Mouse (Mus musculus) gastrocnemius, adult 8-10 months (tissue): ENCODE results near the gene Olfr474. TPM values are rescaled to one million over a fixed set of nuclear protein-coding genes. Genes with fewer than 3 reads are reported as not detected.
"Not testable (repeated sequence)": the region's sequence is repeated elsewhere in the genome, so short reads cannot be mapped to it uniquely, and the experiment has no call there.

Experiments
- DNase-seq, 2 experiments: peaks; one replicate each; pipeline ENCODE4 v3.0.0; 2022; ENCODE audit warnings: low spot score in 2 of 2
- total RNA-seq, 4 experiments: library from RNA; stranded (reverse); gene quantifications; 2 replicates each; pipeline ENCODE4 v1.2.4; 2022

Gene Olfr474
- not detected for total RNA-seq

DNA sequence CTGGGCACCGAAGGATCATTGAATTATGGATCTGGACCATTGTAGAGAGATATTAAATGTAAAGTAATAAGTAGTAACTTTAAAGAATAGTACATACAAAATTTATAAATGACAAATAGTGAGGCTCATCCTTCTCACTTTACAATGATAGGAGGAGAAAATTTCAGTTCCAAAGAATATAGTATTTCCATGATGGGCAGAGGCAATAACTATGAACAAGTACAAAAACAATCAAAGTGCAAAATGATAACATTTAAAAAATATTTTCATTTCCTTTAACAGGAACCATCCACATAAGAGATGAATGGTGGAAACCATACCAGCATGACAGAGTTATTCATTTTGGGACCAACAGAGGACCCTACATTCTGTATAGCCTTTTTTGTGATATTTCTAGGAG, at the start of gene Olfr474:
Gene Olfr474 (plus strand): TSS at position 301 of the 400 bp plus-strand sequence.
- DNase-seq, result no peak

DNA sequence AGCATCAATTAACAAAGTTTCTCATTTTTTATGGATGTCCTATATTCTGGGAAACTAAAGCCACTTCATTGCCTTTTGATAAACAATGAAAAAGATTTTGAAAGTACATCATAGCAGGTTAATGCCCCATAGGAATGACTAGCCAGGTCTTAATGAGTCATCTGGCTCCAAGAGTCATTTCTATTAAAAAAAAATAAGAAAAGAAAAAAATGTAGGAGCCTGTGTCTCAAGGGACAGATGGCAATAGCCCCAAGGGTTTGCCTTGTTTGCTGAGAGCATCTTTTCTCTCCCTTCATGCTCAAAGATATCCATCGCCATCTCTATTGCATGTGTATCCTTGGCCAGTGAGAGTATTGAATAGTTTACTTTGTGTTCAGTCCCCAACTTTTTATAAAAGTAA, 24.3 kb upstream of the Olfr474 start, which contains the start of gene Olfr473:
Gene Olfr473 (plus strand): TSS at position 301 of the 400 bp plus-strand sequence.
- no peak for DNase-seq

DNA sequence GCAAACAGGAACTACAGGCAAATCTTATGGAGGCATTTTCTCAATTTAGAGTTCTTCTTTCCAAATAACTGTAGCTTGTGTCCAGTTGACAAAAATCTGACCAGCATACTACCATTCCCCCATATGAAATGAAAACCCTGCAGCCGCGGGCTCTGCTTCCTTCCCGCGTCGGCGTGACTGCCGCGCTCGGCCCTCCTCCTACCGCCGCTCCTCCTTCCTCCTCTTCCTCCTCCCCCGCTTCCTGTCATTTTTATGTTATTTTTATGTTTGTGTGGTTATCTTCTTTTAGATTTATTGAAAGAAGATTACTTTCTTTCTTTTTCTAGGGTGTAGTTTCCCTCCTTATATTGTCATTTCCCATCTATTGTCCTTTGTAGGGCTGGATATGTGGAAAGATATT, 1.9 kb upstream of the Olfr474 start:
- not testable (repeated sequence) for DNase-seq

DNA sequence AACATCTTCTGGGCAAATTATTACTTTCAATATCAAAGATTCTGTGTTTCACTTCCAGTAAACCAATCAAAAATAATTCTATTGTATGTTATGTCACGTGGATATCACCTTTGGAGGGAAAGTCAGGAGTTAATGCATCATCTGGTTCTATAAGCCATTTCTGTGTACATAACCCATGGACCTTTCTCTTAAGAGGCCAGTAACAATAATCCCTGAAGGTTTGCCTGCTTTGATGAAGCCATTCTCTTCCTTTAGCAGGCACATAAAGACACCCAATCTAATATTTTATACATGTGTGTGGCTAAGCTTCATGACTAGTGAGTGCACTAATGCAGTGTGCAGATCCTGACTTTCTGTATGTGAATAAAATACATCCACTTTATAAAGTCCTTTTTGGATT, 10.1 kb downstream of the Olfr474 start, which contains the start of gene Olfr476:
Gene Olfr476 (plus strand): TSS at position 301 of the 400 bp plus-strand sequence.
- DNase-seq, result no peak

- no peak for DNase-seq
These were observed 31.9 kb downstream of the Olfr474 start, which contains the start of gene Olfr477 for GRCm38 (mm10) chr7:107986393-107986792. Olfr477 (plus strand) TSS chr7:107986693.

Other genes with a start within 250 kb of the Olfr474 start
- gene Cyb5r2, start 196.6 kb upstream of the Olfr474 start, total RNA-seq, result under 1 TPM in 2 of 4 experiments, not detected in 2; 0.25 to 0.36 TPM
- gene Ovch2, start 153.4 kb upstream of the Olfr474 start, total RNA-seq, result not detected
- gene Olfr467, start 142.4 kb upstream of the Olfr474 start, total RNA-seq, result not detected
- gene Olfr469, start 129.1 kb upstream of the Olfr474 start, total RNA-seq, result not detected
- not detected for gene Olfr470, start 107.2 kb upstream of the Olfr474 start, total RNA-seq
- gene Olfr472, start 56.7 kb upstream of the Olfr474 start, total RNA-seq, result not detected
- not detected for gene Olfr473, start 24.2 kb upstream of the Olfr474 start, total RNA-seq
- gene Olfr476, start 10.2 kb downstream of the Olfr474 start, total RNA-seq, result not detected
- not detected for gene Olfr477, start 32.0 kb downstream of the Olfr474 start, total RNA-seq
- gene Olfr478, start 79.3 kb downstream of the Olfr474 start, total RNA-seq, result not detected
- not detected for gene Olfr479, start 96.0 kb downstream of the Olfr474 start, total RNA-seq
- gene Olfr480, start 112.7 kb downstream of the Olfr474 start, total RNA-seq, result not detected
- not detected for gene Olfr481, start 125.2 kb downstream of the Olfr474 start, total RNA-seq
- under 1 TPM; 0.46 to 0.88 (median 0.60) TPM for gene Olfr482, start 142.9 kb downstream of the Olfr474 start, total RNA-seq
- gene Olfr483, start 146.2 kb downstream of the Olfr474 start, total RNA-seq, result not detected
- not detected for gene Olfr484, start 172.8 kb downstream of the Olfr474 start, total RNA-seq
- not detected for gene Olfr485, start 205.2 kb downstream of the Olfr474 start, total RNA-seq
- not detected for gene Olfr486, start 218.1 kb downstream of the Olfr474 start, total RNA-seq